Mouse (Mus musculus) MN1 (cell line): ENCODE results near the gene Alkbh7.
A peak's percentile ranks its signal among the peaks of the same experiment; 100 is the strongest.

ENCODE experiments used
- DNase-seq: peaks from one replicate; pipeline ENCODE4 v3.0.0-alpha.2; 2016; ENCODE audit warnings: low spot score

Gene Alkbh7

DNA sequence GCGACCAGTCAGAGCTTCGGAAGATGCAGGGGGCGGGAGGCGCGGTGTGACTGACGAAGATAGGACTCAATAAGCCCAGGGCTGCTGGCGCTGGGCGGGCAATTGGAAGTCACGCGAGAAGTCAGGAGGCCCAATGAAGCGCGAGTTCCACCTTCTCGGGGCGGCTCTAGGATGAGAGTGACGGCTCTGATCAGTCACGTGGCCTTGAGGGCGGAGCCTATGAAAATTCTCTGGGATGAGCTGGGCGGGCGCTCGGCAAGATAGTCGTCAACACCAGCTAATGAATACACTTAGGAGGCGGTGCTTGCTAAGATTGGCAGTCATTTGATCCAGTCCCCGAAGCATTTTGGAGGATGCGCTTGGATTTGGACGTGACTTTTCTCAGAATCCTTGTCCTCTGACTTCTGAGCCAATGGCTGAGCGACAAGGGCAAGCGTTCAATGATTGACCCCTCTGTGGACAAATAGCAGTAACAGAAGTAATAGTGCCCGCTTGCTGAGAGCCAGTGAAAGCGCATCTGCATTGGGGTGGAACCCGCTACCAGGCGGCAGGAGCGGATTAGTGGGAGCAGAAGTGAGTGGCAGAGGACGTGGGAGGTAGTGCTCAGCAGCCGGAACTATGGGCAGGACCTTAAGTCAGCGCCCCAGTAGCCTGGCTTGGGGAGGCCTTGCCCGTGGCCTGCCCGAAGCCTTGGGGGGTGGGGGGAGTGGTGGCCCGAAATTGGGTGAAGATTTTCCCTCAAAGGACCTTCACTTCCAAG lies 34.7 kb downstream of the Alkbh7 start:
- DNase-seq = peak; percentile 100

DNA sequence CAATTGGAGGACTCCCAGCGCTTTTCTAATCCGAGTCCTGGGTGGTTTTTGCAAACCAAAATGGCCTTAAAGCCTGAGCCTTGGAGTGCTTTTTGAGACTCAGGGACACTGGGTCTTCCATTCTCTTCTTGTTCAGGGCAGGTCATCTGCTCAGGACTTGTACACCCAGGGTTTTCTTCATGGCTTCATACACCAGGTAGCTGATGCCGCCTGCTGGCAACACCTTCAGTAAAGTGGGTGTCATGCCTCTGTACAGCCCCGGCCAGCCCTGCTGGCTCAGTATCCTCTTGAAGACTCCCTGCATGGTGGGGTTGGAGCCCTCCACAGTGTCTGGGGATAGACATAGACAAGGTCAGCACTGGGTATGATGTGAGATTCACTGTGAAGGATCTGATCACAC lies 35.7 kb downstream of the Alkbh7 start:
- no peak for DNase-seq

- DNase-seq = no peak
Measured at GRCm38 (mm10) chr17:57038978-57039377, 41.8 kb downstream of the Alkbh7 start.

- DNase-seq = no peak
Measured at GRCm38 (mm10) chr17:57041554-57041953, 44.4 kb downstream of the Alkbh7 start, which contains the start of gene Slc25a41. Gene Slc25a41 (minus strand): TSS chr17:57041654.

DNA sequence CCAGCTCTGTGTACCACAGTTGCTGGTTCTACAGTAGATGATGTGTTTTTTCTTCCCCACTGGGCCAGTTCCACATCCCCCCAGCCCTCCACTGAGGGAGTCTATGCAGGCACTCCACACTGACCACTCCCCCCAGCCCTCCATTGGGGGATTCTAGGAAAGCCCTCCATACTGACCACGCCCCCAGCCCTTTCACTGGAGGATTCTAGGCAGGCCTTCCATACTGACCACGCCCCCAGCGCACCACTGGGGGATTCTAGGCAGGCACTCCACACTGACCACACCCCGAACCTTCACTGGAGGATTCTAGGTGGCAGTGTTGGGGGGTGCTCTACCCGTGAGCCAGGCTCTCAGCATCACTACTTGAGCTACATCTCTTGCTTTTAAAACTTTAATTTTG lies 50.3 kb downstream of the Alkbh7 start:
- DNase-seq = no peak

DNA sequence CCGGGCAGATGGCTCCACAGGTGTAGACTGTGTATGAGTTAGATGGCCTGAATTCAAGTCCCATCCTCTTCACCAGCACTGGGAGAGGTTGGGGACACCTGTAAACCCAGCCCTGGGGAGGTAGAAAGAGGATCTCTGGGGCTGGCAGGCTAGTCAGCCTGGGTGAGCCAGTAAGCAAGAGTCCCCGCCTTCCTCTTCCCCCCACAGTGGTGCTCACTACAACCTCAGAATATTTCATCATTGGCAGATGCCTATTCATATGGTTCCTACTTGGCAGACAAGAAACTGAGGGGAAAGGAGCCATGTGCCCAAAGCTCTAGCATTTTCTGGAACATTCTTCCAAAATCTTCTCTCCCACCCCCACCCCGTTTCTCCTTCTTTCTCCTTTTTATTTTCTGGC lies 51.7 kb downstream of the Alkbh7 start:
- DNase-seq = no peak
